Mouse (Mus musculus): Measurements from ENCODE around the gene Kcnk3. TPM values are rescaled to one million over a fixed set of nuclear protein-coding genes. Genes with fewer than 3 reads are reported as not detected.

Gene Kcnk3
- polyA plus RNA-seq, 1 experiment from 2014 or later, result 35.7 TPM

DNA sequence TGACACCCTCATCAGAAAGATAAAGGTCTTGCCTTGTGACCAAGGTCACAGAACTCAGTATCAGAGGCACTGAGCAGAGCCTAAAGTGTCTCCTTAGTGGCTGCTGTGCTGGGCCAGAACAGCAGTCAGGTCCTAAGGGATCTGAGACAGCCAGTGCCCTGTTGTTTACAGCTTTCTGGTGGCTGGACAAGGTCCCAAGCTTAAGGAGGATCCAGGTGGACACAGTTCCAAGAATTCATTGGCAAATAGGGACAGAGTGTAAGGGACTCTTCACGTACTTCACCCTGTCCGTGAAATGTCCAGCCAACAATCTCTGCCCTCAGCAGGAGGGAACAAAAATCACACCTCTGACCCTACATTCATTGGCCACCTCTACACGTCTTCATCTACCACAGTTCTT, 40.5 kb downstream of the Kcnk3 start:
- no peaks in the 10 kb centered on the region for H3K27me3 ChIP-seq (replicated peaks; ENCODE audit: insufficient read depth, low read length)
- DNase-seq (ENCODE audit: low spot score), result no peak
- no peaks in the 10 kb centered on the region for H3K36me3 ChIP-seq (ENCODE audit: insufficient read depth, low read length)
- WGBS, result 71% methylated on average over 3 of the region's 3 CpGs
- no peaks in the 10 kb centered on the region for H3K9me3 ChIP-seq (ENCODE audit: low read length)
- TF ChIP-seq CTCF (IDR thresholded peaks at IDR 0.05) (no peak), EP300 (IDR thresholded peaks at IDR 0.05) (no peak)
- no peaks in the 10 kb centered on the region for H3K4me1 ChIP-seq (ENCODE audit: insufficient read depth, low read depth, low read length)
- ATAC-seq, result no peak
- H3K4me2 ChIP-seq (replicated peaks; ENCODE audit: low read depth, low read length), result no peak overlapping the region
- H3K4me3 ChIP-seq (ENCODE audit: low read depth, low read length), result no peak overlapping the region
- no peak overlapping the region for H3K9ac ChIP-seq (replicated peaks; ENCODE audit: low read depth)
- H3K27ac ChIP-seq (ENCODE audit: low read length), result no peak overlapping the region

- H3K4me3 ChIP-seq (ENCODE audit: low read depth, low read length), result no peak overlapping the region
- H3K27me3 ChIP-seq (replicated peaks; ENCODE audit: insufficient read depth, low read length), result no peaks in the 10 kb centered on the region
- no peak overlapping the region for H3K9ac ChIP-seq (replicated peaks; ENCODE audit: low read depth)
- no peak for TF ChIP-seq CTCF (IDR thresholded peaks at IDR 0.05)
- TF ChIP-seq EP300 (IDR thresholded peaks at IDR 0.05), result no peak
- no peak for DNase-seq (ENCODE audit: low spot score)
- H3K4me2 ChIP-seq (replicated peaks; ENCODE audit: low read depth, low read length), result no peak overlapping the region
- H3K36me3 ChIP-seq (ENCODE audit: insufficient read depth, low read length), result no peaks in the 10 kb centered on the region
- H3K4me1 ChIP-seq (ENCODE audit: insufficient read depth, low read depth, low read length), result no peaks in the 10 kb centered on the region
- WGBS, result 75% methylated on average over 6 of the region's 6 CpGs
- H3K27ac ChIP-seq (ENCODE audit: low read length), result no peak overlapping the region
- H3K9me3 ChIP-seq (ENCODE audit: low read length), result no peaks in the 10 kb centered on the region
- no peak for ATAC-seq
Observed at GRCm38 (mm10) chr5:30630401-30630800, 42.4 kb downstream of the Kcnk3 start.

GRCm38 (mm10) chr5:30632134-30632533, 44.2 kb downstream of the Kcnk3 start:
- no peaks in the 10 kb centered on the region for H3K9me3 ChIP-seq (ENCODE audit: low read length)
- no peak overlapping the region for H3K9ac ChIP-seq (replicated peaks; ENCODE audit: low read depth)
- no peaks in the 10 kb centered on the region for H3K4me1 ChIP-seq (ENCODE audit: insufficient read depth, low read depth, low read length)
- DNase-seq (ENCODE audit: low spot score), result no peak
- H3K27me3 ChIP-seq (replicated peaks; ENCODE audit: insufficient read depth, low read length), result no peaks in the 10 kb centered on the region
- no peak overlapping the region for H3K27ac ChIP-seq (ENCODE audit: low read length)
- no peaks in the 10 kb centered on the region for H3K36me3 ChIP-seq (ENCODE audit: insufficient read depth, low read length)
- WGBS, result 61% methylated on average over 1 of the region's 1 CpGs
- H3K4me3 ChIP-seq (ENCODE audit: low read depth, low read length), result no peak overlapping the region
- no peak overlapping the region for H3K4me2 ChIP-seq (replicated peaks; ENCODE audit: low read depth, low read length)
- no peak for ATAC-seq
- TF ChIP-seq EP300 (IDR thresholded peaks at IDR 0.05) (no peak), CTCF (IDR thresholded peaks at IDR 0.05) (no peak)

GRCm38 (mm10) chr5:30636994-30637393, 49.0 kb downstream of the Kcnk3 start:
- H3K9me3 ChIP-seq (ENCODE audit: low read length), result no peaks in the 10 kb centered on the region

GRCm38 (mm10) chr5:30638041-30638440, 50.1 kb downstream of the Kcnk3 start:
- ATAC-seq (peak; percentile 85), DNase-seq (ENCODE audit: low spot score) (peak; percentile 87)

More at GRCm38 (mm10) chr5:30636994-30637393, 49.0 kb downstream of the Kcnk3 start:
- no peaks in the 10 kb centered on the region for H3K27me3 ChIP-seq (replicated peaks; ENCODE audit: insufficient read depth, low read length)
- 22% methylated on average over 7 of the region's 7 CpGs for WGBS
- H3K9ac ChIP-seq (replicated peaks; ENCODE audit: low read depth), result no peak overlapping the region
- H3K4me1 ChIP-seq (ENCODE audit: insufficient read depth, low read depth, low read length), result no peaks in the 10 kb centered on the region
- no peaks in the 10 kb centered on the region for H3K36me3 ChIP-seq (ENCODE audit: insufficient read depth, low read length)
- no peak overlapping the region for H3K4me2 ChIP-seq (replicated peaks; ENCODE audit: low read depth, low read length)
- TF ChIP-seq EP300 (IDR thresholded peaks at IDR 0.05) (no peak), CTCF (IDR thresholded peaks at IDR 0.05) (no peak)
- no peak overlapping the region for H3K27ac ChIP-seq (ENCODE audit: low read length)
- no peak for DNase-seq (ENCODE audit: low spot score)
- H3K4me3 ChIP-seq (ENCODE audit: low read depth, low read length), result no peak overlapping the region
- ATAC-seq, result no peak

GRCm38 (mm10) chr5:30643477-30644179, 55.7 kb downstream of the Kcnk3 start:
- ATAC-seq (no peak), DNase-seq (ENCODE audit: low spot score) (no peak)
- no peak overlapping the region for H3K4me3 ChIP-seq (ENCODE audit: low read depth, low read length)
- H3K4me1 ChIP-seq (ENCODE audit: insufficient read depth, low read depth, low read length), result peaks cover 9% of the 10 kb centered on the region; the same call in 1 of the 2 replicates
- no peak overlapping the region for H3K9ac ChIP-seq (replicated peaks; ENCODE audit: low read depth)
- 49% methylated on average over 5 of the region's 5 CpGs for WGBS
- H3K36me3 ChIP-seq (ENCODE audit: insufficient read depth, low read length), result no peaks in the 10 kb centered on the region
- no peak overlapping the region for H3K27ac ChIP-seq (ENCODE audit: low read length)
- H3K27me3 ChIP-seq (replicated peaks; ENCODE audit: insufficient read depth, low read length), result no peaks in the 10 kb centered on the region
- H3K9me3 ChIP-seq (ENCODE audit: low read length), result no peaks in the 10 kb centered on the region
- no peak overlapping the region for H3K4me2 ChIP-seq (replicated peaks; ENCODE audit: low read depth, low read length)
- no peak for TF ChIP-seq EP300 (IDR thresholded peaks at IDR 0.05)
- no peak for TF ChIP-seq CTCF (IDR thresholded peaks at IDR 0.05)

More at GRCm38 (mm10) chr5:30638041-30638440, 50.1 kb downstream of the Kcnk3 start:
- no peaks in the 10 kb centered on the region for H3K9me3 ChIP-seq (ENCODE audit: low read length)
- WGBS, result under 1% methylated on average over 6 of the region's 6 CpGs
- H3K4me3 ChIP-seq (ENCODE audit: low read depth, low read length), result no peak overlapping the region
- no peak overlapping the region for H3K9ac ChIP-seq (replicated peaks; ENCODE audit: low read depth)
- no peak overlapping the region for H3K4me2 ChIP-seq (replicated peaks; ENCODE audit: low read depth, low read length)
- H3K36me3 ChIP-seq (ENCODE audit: insufficient read depth, low read length), result no peaks in the 10 kb centered on the region
- no peaks in the 10 kb centered on the region for H3K4me1 ChIP-seq (ENCODE audit: insufficient read depth, low read depth, low read length)
- no peak for TF ChIP-seq EP300 (IDR thresholded peaks at IDR 0.05)
- TF ChIP-seq CTCF (IDR thresholded peaks at IDR 0.05), result peak; percentile 98
- no peak overlapping the region for H3K27ac ChIP-seq (ENCODE audit: low read length)
- no peaks in the 10 kb centered on the region for H3K27me3 ChIP-seq (replicated peaks; ENCODE audit: insufficient read depth, low read length)

Measured in lung, postnatal 0 days (tissue).